Mouse (Mus musculus) kidney, adult 2 months (tissue): ENCODE data around the gene Zcchc7.

Experiments used
- CTCF ChIP-seq: fragments of 200-500 bp; conservative IDR thresholded peaks from 2 replicates; pipeline ENCODE4 v1.5.1; 2011; ENCODE audit warnings: low read depth, mild to moderate bottlenecking, control low read depth, low read length, moderate library complexity, mixed read lengths; ENCODE audit not compliant: insufficient read depth, insufficient read length
- POLR2A ChIP-seq: fragments of 200-500 bp; IDR thresholded peaks from one replicate; pipeline ENCODE4 v1.6.1; 2011; ENCODE audit warnings: low read depth, low read length, control low read depth

GRCm38 (mm10) chr4:44917907-44918306 lies 162.2 kb downstream of the Zcchc7 start:
- no peak for TF ChIP-seq POLR2A
- TF ChIP-seq CTCF, result no peak
